Mouse (Mus musculus): ENCODE measurements around the gene Twsg1. TPM values are rescaled to one million over a fixed set of nuclear protein-coding genes. Genes with fewer than 3 reads are reported as not detected.
A peak's percentile ranks its signal among the peaks of the same experiment; 100 is the strongest.
"Not testable (repeated sequence)": the region's sequence is repeated elsewhere in the genome, so short reads cannot be mapped to it uniquely, and the experiment has no call there.

Twsg1 gene
- 121 and 126 TPM in 2 replicates for polyA plus RNA-seq (2016; fragmentation: Nextera tagmentation; extraction: Ambion mirVana)

GRCm38 (mm10) chr17:65950622-65951404 is at the start of gene Twsg1:
Twsg1 (minus strand) TSS chr17:65951226.
- H3K27ac ChIP-seq = peak within 1 kb of the TSS; percentile 94
- H3K36me3 ChIP-seq = peaks cover 26% of the 10 kb centered on the region
- H3K4me2 ChIP-seq = peak within 1 kb of the TSS; percentile 65
- H3K9ac ChIP-seq (replicated peaks) = peak within 1 kb of the TSS; percentile 96
- WGBS = 1% methylated on average over 76 of the region's 87 CpGs
- H3K4me1 ChIP-seq (replicated peaks) = no peaks in the 10 kb centered on the region
- H3K9me3 ChIP-seq = no peaks in the 10 kb centered on the region
- peak within 1 kb of the TSS; percentile 92 for H3K4me3 ChIP-seq (replicated peaks)
- H3K27me3 ChIP-seq = no peaks in the 10 kb centered on the region
- peak; percentile 97 for ATAC-seq (ENCODE audit: insufficient number of reproducible peaks, insufficient read depth, low FRiP score, low TSS enrichment, low read depth)

- no peaks in the 10 kb centered on the region for H3K4me1 ChIP-seq (replicated peaks)
- no peaks in the 10 kb centered on the region for H3K9me3 ChIP-seq
- H3K4me2 ChIP-seq = no peak overlapping the region
- H3K36me3 ChIP-seq = peaks cover 14% of the 10 kb centered on the region; the same call in 1 of the 2 replicates
- no peak overlapping the region for H3K27ac ChIP-seq
- ATAC-seq (ENCODE audit: insufficient number of reproducible peaks, insufficient read depth, low FRiP score, low TSS enrichment, low read depth) = no peak
- WGBS = 93% methylated on average over 3 of the region's 3 CpGs
- H3K9ac ChIP-seq (replicated peaks) = no peak overlapping the region
- no peak overlapping the region for H3K4me3 ChIP-seq (replicated peaks)
- H3K27me3 ChIP-seq = no peaks in the 10 kb centered on the region
Measured at GRCm38 (mm10) chr17:65988151-65988820, 37.3 kb upstream of the Twsg1 start.

GRCm38 (mm10) chr17:65976720-65977119 is 25.7 kb upstream of the Twsg1 start:
- not testable (repeated sequence) for H3K4me1 ChIP-seq (replicated peaks); H3K27ac ChIP-seq; H3K9me3 ChIP-seq; H3K36me3 ChIP-seq; H3K4me2 ChIP-seq; H3K4me3 ChIP-seq (replicated peaks); H3K27me3 ChIP-seq; ATAC-seq (ENCODE audit: insufficient number of reproducible peaks, insufficient read depth, low FRiP score, low TSS enrichment, low read depth); H3K9ac ChIP-seq (replicated peaks)

GRCm38 (mm10) chr17:65967751-65968150 is 16.7 kb upstream of the Twsg1 start:
- Histone ChIP-seq H3K36me3 (0 out of 2 replicates have a peak, but pooled peaks cover 6% of the 10 kb centered on the region), H3K9me3 (no peaks in the 10 kb centered on the region), H3K27ac (no peak overlapping the region), H3K4me1 (replicated peaks) (no peaks in the 10 kb centered on the region), H3K9ac (replicated peaks) (no peak overlapping the region), H3K4me3 (replicated peaks) (no peak overlapping the region), H3K27me3 (no peaks in the 10 kb centered on the region), H3K4me2 (no peak overlapping the region)
- ATAC-seq (ENCODE audit: insufficient number of reproducible peaks, insufficient read depth, low FRiP score, low TSS enrichment, low read depth) = no peak
- 72% methylated on average over 11 of the region's 11 CpGs for WGBS

- no peak for ATAC-seq (ENCODE audit: insufficient number of reproducible peaks, insufficient read depth, low FRiP score, low TSS enrichment, low read depth)
- 95% methylated on average over 2 of the region's 2 CpGs for WGBS
- no peaks in the 10 kb centered on the region for H3K9me3 ChIP-seq
- no peaks in the 10 kb centered on the region for H3K27me3 ChIP-seq
- H3K4me3 ChIP-seq (replicated peaks) = no peak overlapping the region
- H3K4me1 ChIP-seq (replicated peaks) = no peaks in the 10 kb centered on the region
- H3K36me3 ChIP-seq = no peaks in the 10 kb centered on the region
- H3K4me2 ChIP-seq = no peak overlapping the region
- no peak overlapping the region for H3K27ac ChIP-seq
- no peak overlapping the region for H3K9ac ChIP-seq (replicated peaks)
Measured at GRCm38 (mm10) chr17:65962263-65962662, 11.2 kb upstream of the Twsg1 start.

- WGBS = 78% methylated on average over 2 of the region's 2 CpGs
- Histone ChIP-seq H3K9me3 (no peaks in the 10 kb centered on the region), H3K4me3 (replicated peaks) (no peak overlapping the region), H3K4me2 (no peak overlapping the region), H3K4me1 (replicated peaks) (no peaks in the 10 kb centered on the region), H3K36me3 (no peaks in the 10 kb centered on the region), H3K27ac (no peak overlapping the region), H3K27me3 (no peaks in the 10 kb centered on the region), H3K9ac (replicated peaks) (no peak overlapping the region)
- ATAC-seq (ENCODE audit: insufficient number of reproducible peaks, insufficient read depth, low FRiP score, low TSS enrichment, low read depth) = no peak
Measured at GRCm38 (mm10) chr17:65961606-65962136, 10.6 kb upstream of the Twsg1 start.

GRCm38 (mm10) chr17:65959011-65959410 is 8.0 kb upstream of the Twsg1 start:
- no peak for ATAC-seq (ENCODE audit: insufficient number of reproducible peaks, insufficient read depth, low FRiP score, low TSS enrichment, low read depth)
- no peaks in the 10 kb centered on the region for H3K27me3 ChIP-seq
- no peaks in the 10 kb centered on the region for H3K4me1 ChIP-seq (replicated peaks)
- no peak overlapping the region for H3K4me2 ChIP-seq
- no peak overlapping the region for H3K9ac ChIP-seq (replicated peaks)
- no peaks in the 10 kb centered on the region for H3K36me3 ChIP-seq
- WGBS = 62% methylated on average over 3 of the region's 3 CpGs
- H3K4me3 ChIP-seq (replicated peaks) = no peak overlapping the region
- H3K27ac ChIP-seq = no peak overlapping the region
- H3K9me3 ChIP-seq = no peaks in the 10 kb centered on the region

GRCm38 (mm10) chr17:65958366-65958765 is 7.3 kb upstream of the Twsg1 start:
- no peaks in the 10 kb centered on the region for H3K27me3 ChIP-seq

GRCm38 (mm10) chr17:65957782-65958325 is 6.8 kb upstream of the Twsg1 start:
- no peak overlapping the region for H3K4me2 ChIP-seq
- no peak for ATAC-seq (ENCODE audit: insufficient number of reproducible peaks, insufficient read depth, low FRiP score, low TSS enrichment, low read depth)
- H3K36me3 ChIP-seq = no peaks in the 10 kb centered on the region
- 87% methylated on average over 8 of the region's 8 CpGs for WGBS
- no peaks in the 10 kb centered on the region for H3K4me1 ChIP-seq (replicated peaks)
- no peaks in the 10 kb centered on the region for H3K9me3 ChIP-seq
- no peak overlapping the region for H3K9ac ChIP-seq (replicated peaks)
- no peak overlapping the region for H3K4me3 ChIP-seq (replicated peaks)
- H3K27ac ChIP-seq = no peak overlapping the region
- no peaks in the 10 kb centered on the region for H3K27me3 ChIP-seq

More at GRCm38 (mm10) chr17:65958366-65958765, 7.3 kb upstream of the Twsg1 start:
- no peak overlapping the region for H3K4me3 ChIP-seq (replicated peaks)
- H3K9me3 ChIP-seq = no peaks in the 10 kb centered on the region
- H3K36me3 ChIP-seq = no peaks in the 10 kb centered on the region
- H3K27ac ChIP-seq = no peak overlapping the region
- ATAC-seq (ENCODE audit: insufficient number of reproducible peaks, insufficient read depth, low FRiP score, low TSS enrichment, low read depth) = no peak
- H3K9ac ChIP-seq (replicated peaks) = no peak overlapping the region
- no peaks in the 10 kb centered on the region for H3K4me1 ChIP-seq (replicated peaks)
- WGBS = 78% methylated on average over 1 of the region's 1 CpGs
- H3K4me2 ChIP-seq = no peak overlapping the region

- 84% methylated on average over 14 of the region's 14 CpGs for WGBS
- ATAC-seq (ENCODE audit: insufficient number of reproducible peaks, insufficient read depth, low FRiP score, low TSS enrichment, low read depth) = no peak
- no peaks in the 10 kb centered on the region for H3K27me3 ChIP-seq
- H3K36me3 ChIP-seq = no peaks in the 10 kb centered on the region
- H3K9ac ChIP-seq (replicated peaks) = no peak overlapping the region
- H3K4me3 ChIP-seq (replicated peaks) = no peak overlapping the region
- H3K9me3 ChIP-seq = no peaks in the 10 kb centered on the region
- no peaks in the 10 kb centered on the region for H3K4me1 ChIP-seq (replicated peaks)
- no peak overlapping the region for H3K4me2 ChIP-seq
- H3K27ac ChIP-seq = no peak overlapping the region
Measured at GRCm38 (mm10) chr17:65956993-65957781, 6.2 kb upstream of the Twsg1 start.

- Histone ChIP-seq H3K9ac (replicated peaks) (no peak overlapping the region), H3K4me2 (no peak overlapping the region), H3K4me3 (replicated peaks) (no peak overlapping the region), H3K36me3 (no peaks in the 10 kb centered on the region), H3K27me3 (no peaks in the 10 kb centered on the region), H3K9me3 (no peaks in the 10 kb centered on the region), H3K27ac (no peak overlapping the region), H3K4me1 (replicated peaks) (no peaks in the 10 kb centered on the region)
- ATAC-seq (ENCODE audit: insufficient number of reproducible peaks, insufficient read depth, low FRiP score, low TSS enrichment, low read depth) = no peak
- 74% methylated on average over 3 of the region's 3 CpGs for WGBS
Measured at GRCm38 (mm10) chr17:65956140-65956539, 5.1 kb upstream of the Twsg1 start.

Data from limb, embryonic 12.5 days (tissue).